Mouse (Mus musculus) CD4-positive helper T cell, adult 2 months (primary cell): ENCODE measurements around the gene Mrps12.

Source experiments
- DNase-seq: peaks from one replicate; pipeline ENCODE4 v3.0.0-alpha.2; 2012; ENCODE audit warnings: low read depth, missing footprints, low spot score

Gene Mrps12

DNA sequence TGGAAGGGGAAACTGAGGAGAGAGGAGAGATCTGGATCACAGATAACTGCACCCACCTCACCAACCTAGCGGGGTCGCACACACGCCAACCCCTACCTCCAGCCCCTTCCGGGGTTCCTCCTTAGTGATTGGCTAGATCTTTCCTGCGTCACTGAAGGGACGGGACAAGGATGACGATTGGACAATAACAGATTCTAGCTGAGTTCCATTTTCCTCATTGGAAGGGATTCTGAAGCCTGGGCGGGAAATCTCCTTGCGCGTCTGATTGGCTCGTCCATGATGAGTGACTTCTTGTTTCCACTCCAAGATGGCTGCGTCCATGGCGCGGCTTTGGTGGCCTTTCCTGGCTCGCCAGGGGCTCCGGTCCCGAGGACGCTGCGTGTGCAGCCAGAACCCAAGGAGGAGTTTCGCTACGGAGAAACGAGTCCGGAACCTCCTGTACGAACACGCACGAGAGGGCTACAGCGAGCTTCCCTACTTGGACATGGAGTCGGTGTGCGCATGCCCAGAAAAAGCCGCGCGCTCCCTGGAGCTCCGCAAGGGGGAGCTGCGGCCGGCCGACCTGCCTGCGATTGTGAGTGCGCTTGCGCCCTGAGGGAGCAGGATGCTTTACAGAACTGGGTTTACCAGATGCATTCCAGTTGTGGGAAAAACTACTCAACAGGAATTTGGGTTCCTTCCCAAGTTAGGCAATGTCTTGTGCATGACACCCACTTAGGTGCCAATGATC is at the start of gene Mrps12, which contains the start of gene Sars2:
Gene Mrps12 (minus strand): TSS at position 112 of the 730 bp plus-strand sequence.
Gene Sars2 (plus strand): TSS at position 284 of the 730 bp plus-strand sequence.
- DNase-seq: peak; percentile 98

DNA sequence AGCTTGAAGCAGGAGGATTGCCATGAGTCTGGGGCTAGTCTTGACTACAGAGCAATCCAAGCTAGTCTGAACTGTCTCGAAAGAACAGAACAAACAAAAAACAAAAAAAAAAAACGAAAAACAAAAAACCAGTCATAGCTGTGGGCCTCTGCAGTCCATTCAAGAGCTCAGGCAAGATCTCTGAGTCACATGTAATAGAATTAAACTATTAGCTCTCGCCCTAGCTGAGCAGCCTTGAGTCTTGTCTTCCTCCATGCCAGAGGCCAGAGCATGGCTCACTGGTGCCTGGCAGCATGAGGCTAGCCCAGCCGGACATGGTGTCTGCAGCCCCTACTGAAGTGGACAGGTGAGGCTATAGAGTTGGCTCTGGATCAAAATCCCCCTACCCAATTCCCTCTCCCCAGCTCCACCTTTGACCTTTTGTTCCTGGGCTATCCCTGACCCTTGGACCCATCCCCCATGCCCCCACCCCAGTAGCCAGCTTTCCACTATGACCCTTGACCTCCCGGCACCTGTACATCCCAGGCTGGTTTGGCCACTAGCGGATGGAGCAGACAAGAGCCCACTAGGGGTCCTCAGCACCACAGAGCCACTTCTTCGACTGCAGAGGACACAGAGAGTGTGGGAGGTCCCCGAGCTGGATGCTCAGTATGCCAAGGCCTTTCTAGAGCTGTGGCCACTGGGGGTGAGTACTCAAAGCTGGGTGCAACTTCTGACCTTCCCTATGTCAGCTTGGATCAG is 48.6 kb upstream of the Mrps12 start:
- peak; percentile 51 for DNase-seq

DNA sequence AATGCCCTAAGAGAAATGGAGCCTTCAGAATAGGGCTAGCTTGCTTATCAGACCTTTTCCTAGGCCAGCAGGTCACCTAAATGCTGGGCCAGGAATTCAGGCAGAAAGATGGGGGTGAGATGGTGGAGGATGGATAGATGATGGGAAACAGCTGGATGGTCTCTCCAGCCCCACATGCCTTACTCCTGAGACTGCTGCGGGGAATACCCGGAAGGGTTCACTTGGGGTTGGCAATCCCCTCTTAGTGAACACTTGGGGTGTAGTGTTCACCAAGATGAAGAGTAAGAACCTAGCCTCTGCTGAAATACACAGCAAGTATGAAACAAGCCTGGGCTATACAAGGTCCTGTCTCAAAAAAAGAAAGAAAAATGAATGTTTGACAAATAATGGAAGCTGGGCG is 47.6 kb upstream of the Mrps12 start:
- DNase-seq: no peak

DNA sequence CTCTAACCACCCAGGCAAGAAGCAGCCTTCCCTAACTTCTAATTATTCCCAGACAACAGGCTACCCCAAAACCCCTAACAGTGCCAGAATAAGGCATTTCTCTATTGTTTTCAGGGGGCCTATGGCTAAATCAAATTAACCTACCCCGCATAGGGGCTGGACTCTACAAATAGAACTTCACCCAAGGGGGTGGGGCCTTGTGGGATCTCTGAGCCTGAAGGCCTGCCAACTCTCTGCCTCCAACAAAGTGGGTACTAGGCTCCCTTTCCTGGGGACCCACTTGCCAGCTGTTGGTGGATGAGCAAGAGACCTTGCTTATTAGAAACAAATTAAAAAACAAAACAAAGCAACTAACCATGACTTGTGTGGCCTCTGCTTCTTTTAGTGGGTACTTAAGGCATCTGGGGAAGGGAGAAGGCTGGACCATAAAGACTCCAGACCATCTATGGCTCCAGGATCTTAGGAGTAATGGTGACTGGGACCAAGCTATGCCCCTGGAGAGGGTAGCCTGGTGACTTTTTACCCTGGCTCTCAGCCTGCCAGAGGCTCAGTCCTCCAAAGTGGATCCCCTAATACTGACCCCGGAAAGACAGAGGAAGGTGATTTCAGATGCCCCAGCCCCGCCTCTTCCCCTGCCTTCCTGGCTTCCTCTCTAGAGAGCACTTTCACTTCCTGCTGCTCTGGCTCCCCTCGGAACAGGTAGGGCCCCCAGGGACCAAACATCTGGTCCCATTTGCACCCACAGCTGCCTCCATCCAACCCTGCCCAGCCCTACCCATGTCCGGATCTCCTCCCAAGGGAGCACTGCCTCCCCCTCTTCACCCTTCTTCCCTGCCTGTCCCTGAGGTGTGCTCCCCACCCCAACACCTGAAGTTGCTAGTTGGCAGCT is 46.9 kb upstream of the Mrps12 start, which contains the start of gene Rinl:
Gene Rinl (plus strand): TSS at position 663 of the 889 bp plus-strand sequence.
- DNase-seq: peak; percentile 71

DNA sequence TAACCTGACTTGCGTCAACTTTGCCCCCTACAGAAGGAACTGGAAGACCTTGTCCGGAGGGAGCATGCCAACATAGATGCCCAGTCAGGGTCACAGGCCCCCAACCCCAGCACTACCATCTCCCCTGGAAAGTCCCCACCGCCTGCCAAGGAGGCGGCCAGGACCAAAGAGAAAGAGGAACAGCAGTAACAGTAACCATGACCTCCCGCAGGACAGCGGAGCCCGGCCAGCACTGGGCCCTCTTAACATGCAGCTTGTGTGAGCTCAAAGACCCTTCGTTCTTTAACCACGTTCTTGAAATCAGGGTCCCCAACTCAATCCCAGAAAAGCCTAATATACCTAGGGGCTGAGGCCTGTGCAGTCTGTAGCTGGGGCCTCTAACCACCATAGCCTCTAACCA is 46.3 kb upstream of the Mrps12 start:
- no peak for DNase-seq

DNA sequence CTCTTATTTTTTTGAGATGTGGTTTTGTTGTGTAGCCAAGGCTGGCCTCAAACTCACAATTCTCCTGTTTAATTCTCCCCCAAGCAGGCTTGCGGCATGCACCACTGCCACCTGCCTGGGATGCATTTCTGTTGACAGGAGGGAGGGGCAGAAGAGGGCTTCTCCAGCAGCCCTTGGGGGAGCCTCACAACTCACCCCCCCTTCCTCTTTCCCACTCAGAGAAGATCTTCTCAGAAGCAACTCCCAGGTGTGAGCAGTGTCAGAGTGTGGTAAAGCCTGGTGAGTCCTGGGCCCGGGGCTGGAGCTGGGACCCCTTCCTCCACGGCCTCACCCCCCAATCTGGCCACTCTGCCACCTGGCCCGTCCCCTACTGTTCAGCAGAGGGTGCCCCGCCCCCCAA is 43.5 kb upstream of the Mrps12 start:
- DNase-seq: no peak

DNA sequence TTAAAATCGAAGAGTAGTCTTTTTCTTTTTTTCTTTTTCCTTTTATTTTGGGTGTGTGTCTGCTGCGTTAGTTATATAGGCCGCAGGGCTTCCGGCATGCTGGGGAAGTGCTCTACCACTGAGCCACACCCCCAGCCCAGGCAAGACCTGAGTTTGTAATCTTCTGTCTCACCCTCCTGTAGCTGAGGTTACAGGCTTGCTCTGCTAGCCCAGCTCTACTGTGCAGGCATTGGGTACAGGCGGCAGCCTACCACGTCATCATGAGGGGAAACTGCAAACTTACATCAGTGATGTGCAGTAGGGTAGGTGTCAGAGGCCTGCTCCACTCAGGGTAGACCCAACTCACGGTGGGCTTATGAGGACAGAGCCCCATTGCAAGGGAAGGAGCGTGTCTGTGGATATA is 39.6 kb upstream of the Mrps12 start:
- peak; percentile 96 for DNase-seq

DNA sequence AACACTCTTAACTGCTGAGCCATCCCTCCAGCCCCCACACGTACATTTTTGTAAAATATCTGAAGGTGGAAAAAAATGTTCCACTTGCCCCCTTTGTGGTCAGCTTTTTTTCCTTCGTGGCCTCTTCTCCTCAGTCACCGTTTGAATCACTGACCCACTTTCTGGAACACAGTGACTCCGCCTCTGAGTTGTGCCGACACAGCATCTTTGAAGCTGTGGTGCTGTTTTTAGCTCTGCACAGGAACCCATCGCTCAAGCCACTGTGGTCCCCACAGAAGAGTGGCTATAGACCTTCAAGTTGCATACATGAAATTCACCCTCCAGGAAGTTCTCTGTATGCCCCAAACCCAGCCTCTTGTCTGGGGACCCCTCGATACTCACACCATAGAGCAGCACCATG is 39.2 kb upstream of the Mrps12 start:
- peak; percentile 89 for DNase-seq

DNA sequence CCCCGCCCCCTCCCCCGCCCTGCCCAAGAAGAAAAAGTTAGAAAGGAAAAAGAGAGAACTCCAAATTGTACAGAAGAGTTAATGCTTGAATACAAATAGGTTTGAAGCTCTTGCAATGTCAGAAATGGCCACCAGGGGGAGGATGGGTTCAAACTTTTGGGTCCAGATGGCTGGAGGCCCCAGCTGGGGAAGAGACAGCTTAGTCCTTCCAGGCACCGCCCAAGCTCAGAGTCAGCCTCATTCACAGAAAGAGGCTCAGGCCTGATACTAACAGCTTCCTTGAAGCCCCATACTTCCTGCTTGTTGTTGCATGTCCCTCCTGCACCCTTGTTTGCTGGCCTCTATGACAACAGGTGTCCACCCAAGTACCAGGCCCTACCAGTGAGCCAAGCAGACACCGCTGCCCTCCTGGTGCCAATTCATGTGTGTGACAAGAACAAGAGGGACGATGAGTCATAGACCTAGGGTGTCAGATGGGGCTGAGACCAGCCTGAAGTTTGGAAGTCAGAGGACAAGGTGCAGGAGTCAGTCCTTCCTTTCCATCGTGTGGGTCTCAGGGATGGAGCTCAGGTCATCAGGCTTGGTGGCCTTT is 38.5 kb upstream of the Mrps12 start:
- peak; percentile 89 for DNase-seq

DNA sequence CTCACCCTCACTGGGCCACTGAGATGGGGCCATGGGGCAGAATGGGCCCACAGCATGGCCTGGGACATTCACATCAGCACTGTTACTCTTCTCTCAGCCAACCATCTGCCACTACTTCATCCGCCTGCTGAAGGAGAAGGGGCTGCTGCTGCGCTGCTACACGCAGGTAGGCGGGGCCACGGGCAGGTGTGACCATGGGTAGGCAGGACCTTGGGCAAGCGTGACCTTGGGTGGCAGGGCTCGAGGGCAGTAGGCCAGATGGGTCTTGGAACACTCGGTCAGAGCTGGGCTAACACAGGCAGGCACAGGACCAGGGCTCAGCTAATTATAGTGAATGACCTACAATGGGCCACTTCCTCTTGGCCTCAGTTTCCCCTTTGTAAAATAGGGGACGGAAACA is 37.2 kb upstream of the Mrps12 start:
- no peak for DNase-seq

DNA sequence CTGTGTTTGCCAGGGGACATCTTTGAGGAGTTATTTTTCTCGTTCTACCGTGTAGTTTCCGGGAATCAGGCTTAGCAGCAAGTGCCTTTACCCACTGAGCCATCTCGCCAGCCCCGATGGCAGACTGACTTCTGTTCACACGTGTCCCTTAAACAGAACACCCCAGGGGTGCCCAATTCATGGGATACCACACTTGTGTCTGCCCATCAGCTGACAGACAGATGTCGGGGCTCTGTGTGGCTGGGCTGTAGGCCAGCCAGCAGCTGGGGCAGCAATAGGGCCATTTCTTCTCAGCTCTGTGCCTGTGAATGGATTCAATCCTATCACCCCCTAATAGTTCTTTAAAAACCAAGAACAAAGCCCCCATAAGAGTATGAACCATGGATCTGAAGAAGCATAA is 33.5 kb upstream of the Mrps12 start:
- no peak for DNase-seq

DNA sequence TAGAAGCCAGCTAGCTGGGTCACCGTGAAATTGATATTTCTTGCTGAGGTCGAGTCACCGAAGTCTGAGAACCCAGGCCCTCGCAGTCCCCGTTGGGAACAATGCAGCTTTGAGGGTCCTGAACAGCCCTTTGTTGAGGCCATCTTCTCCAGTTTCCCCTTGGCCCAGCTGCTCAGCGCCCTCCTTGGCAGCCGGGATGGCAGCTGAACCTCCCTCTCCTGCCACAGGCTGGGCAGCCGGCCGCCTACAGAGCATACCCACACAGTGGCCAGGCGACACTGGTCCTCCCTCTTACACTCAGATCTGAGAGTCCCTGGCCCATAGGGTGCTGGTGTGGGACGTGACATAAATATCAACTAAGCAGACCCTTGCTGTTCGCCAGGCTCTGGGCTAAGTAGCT is 32.5 kb upstream of the Mrps12 start:
- DNase-seq: no peak

DNA sequence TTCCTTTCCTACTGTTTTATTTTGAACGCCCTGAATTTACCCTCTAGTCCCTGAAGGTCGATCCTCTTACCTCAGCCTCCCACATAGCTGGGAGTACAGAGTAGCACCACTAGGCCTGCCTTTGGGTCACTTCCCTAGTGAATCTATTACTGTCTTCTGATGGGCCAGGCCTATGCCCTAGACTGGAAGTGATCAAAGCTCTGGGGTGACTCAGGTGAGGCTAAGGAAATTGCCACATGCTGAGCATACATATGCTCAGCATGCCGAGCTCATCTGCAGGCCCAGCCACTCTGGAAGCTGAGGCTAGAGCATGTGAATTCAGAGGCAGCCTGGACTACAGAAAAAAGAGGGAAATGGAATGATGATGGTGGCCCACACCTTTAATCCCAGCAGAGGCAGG is 31.5 kb upstream of the Mrps12 start:
- no peak for DNase-seq

DNA sequence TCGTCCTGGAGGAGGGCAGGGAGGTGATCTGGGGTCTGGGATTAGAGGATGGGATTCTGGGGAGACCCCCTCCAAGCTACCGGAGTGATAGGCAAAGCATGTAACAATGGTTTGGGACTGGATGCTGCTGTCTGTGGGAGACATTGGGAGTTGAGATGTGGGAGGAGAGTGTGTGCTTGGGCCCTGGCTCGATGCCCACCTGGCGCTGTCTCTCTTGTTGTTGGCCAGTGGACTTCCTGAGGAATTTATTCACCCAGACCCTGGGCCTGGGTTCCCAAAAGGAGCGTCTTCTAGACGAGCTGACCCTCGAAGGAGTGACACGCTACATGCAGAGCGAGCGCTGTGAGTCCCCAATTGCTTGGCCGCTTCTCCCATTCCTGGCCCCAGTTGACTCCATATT is 30.2 kb upstream of the Mrps12 start:
- DNase-seq: no peak

DNA sequence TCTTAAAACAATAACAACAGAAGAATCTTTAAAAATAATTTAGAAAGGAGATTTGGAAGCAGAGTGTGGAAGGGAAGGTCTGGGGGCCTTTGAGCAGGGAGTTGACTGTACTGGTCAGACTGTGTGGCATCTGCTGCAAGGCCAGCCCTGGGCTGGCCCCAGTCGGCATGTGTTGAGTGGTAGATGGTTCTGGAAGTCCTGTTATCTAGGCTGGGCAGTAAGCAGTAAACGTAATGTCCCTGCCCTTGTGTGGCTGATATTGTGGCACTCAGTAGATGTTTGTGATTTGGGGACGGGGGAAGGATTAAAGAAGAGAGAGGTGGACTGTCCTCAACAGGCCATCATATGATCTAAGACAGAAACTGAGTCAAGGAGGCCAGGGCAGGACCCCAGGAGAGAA is 28.7 kb upstream of the Mrps12 start:
- no peak for DNase-seq

DNA sequence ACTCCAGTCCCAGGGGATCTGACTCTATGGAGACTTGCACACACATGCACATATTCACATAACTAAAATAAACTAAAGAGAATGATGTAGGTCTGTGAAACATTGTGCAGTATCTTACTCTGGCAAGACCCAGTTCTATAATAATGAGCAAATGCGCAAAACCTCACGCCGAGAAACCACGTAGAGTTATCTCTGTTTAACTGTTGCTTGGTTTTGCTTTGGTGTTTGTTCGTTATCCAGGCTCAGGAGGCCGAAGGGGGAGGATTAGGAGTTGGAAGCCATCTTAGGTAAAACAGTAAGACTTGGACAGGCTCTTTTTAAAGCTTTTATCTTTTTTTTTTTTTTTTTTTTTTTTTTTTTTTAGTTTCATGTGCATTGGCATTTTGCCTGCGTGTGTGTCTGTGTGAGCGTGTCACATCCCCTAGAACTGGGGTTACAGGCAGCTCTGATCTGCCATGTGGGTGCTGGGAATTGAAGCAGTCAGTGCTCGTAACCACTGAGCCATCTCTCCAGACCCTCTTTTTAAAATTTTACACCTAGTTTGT is 27.9 kb upstream of the Mrps12 start:
- no peak for DNase-seq

DNA sequence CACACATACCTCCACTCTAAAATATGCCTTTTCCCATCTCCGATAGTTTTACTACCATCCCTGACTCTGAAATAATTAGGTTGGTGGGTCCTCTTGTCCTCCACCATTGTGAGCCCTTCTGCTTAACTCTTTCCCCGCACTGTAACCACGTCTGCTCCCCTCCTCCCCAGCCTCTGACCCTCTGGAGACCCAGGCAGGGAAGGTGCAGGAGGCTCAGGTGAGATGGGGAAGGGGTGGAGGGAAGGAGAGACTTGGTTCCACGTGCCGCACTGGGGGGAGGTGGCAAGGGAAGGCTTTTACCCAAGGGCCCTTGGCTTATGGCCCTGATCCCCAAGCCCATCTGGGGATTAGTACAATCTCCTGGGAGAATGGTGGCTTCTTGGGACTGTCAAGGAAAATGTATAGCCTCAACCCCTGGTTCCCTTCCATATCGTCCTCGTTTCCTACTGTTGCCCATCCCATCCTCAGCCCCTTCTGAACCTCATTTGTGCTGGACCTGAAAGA is 25.9 kb upstream of the Mrps12 start, which contains the start of gene Nfkbib:
Gene Nfkbib (minus strand): TSS at position 51 of the 504 bp plus-strand sequence.
- no peak for DNase-seq

DNA sequence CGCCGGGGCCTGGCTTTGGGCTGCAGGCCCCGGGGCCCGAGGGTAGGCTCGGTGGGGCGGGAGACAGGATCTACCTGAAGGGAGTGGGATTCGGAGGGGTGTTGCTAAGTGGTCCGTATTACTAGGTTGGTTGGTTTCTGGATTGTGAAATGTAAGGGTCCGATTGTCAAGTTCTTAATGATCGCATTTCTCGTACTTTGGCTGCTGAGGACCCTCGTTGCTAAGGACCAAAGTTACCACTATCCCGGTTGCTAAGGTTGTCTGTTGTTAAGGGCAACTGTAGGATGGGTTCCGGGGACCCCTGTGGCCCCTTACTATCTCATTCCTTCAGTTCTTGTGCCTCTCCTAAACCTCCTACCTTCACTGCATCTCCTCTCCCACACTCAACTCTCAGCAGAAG is 25.3 kb upstream of the Mrps12 start:
- no peak for DNase-seq

DNA sequence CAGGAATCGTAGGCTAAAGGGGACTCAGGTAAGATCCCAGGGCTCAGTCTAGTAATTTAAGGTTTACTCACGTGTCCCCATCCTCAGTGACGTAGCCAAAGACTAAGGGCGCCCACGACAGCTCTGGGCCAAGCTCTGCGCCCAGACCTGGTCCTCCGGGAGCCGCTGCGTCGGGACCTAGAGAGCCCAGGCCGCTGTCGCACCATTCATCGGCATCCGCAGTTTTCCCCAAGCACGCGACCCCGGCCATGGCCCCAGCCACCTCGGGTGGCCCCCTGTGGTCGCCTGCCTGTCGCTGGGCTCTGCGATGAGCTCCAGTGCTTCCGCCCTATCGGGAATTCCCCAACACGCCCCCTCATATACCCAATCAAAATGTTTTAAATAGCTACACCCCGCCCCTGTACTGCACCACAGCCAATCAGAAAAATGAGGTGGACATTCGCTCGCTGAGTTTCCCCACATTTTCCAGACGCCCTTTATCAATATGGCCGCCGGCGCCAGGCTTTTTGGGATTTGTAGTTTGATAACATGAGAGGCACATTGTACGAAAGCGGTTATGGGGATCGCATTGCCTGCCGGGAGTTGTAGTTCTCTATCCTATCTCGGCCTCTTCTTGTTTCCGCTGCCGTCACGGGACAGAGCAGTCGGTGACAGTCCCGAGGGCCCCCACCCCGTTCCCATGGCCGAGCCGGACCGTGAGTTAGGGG is 24.7 kb upstream of the Mrps12 start, which contains the start of gene Sirt2:
Gene Sirt2 (plus strand): TSS at position 563 of the 707 bp plus-strand sequence.
- peak; percentile 99 for DNase-seq

DNA sequence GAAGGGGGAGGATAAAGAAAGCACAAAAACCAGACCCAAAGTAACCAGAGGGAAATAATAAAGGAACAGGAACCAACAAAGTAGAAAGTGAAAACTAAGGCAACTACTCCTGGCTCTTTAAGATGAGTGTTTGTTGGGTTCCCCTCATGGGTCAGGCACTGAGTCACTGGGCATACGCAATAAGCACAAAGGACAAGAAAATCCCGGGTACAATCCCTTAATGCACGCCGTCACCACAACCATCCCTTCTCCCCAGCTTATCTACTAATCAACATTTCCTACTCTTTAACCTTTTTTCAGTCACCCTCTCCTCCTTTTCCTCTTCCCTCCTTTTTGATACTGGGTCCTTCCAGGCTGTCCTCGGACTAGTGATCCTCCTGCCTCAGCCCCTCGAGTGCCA is 23.6 kb upstream of the Mrps12 start:
- peak; percentile 36 for DNase-seq
